Mouse (Mus musculus): ENCODE results near the gene Fancg.

Gene Fancg

GRCm38 (mm10) chr4:43010161-43011038, at the start of gene Fancg:
Gene Fancg (minus strand): TSS chr4:43010506.
- peak; percentile 86 for DNase-seq (ENCODE audit: low spot score)

DNA sequence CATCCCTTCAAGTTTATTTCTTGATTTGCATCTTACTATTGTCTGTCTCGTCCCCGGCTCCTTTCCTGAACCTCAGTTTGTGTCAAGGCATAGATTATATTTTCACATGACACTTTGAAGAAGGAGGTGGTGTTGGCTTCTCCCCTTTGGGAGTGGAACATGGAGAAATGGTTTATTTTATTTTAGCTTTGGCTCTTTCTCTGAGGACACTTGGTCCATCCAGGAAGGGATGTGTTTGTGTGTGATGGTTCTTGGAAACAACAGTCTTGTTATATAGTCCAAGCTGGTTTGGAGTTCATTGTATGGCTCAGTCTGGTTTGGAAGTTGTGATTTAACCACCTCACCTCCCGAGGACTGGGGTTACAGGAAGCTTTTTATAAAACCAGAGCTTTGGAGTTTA, 49.4 kb upstream of the Fancg start:
- DNase-seq (ENCODE audit: low spot score): no peak

GRCm38 (mm10) chr4:43058753-43059654, 48.7 kb upstream of the Fancg start, which contains the start of gene Unc13b:
Gene Unc13b (plus strand): TSS chr4:43058953.
- peak; percentile 98 for DNase-seq (ENCODE audit: low spot score)

DNA sequence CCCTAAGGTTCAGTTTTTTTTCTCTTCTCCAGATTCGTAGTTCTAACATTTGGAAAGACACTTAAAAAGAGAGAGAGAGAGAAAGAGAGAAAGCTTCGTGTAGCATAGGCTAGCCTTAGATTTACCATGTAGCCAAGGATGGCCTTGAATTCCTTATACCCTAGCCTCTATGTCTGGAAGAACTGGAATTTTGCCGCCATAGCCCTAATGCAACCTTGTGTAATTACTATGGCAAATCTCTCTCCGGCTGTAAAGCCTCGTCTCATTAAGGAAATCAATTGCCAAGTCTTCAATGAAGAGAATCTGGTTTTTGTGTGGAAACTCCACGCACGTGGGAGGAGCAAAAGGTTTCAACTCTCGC, 48.1 kb upstream of the Fancg start:
- no peak for DNase-seq (ENCODE audit: low spot score)

DNA sequence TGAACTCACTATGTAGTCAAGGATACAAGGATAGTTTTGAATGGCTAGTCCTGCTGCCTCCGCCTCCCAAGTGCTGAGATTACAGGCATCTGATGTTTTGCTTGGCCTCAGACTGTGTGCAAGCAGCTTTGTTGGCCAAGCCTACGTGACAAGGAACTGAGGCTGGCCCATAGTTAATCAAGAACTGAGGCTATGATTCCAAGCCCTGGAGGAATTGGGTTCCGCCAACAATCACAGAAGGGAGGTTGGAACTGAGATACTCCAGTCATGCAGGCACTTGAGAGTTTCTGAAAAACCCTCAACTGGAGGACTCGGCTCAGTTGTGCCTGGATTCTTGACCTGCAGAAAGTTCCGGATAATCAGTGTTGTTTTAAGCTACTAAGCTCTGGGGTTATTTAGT, 47.3 kb upstream of the Fancg start:
- no peak for DNase-seq (ENCODE audit: low spot score)

DNA sequence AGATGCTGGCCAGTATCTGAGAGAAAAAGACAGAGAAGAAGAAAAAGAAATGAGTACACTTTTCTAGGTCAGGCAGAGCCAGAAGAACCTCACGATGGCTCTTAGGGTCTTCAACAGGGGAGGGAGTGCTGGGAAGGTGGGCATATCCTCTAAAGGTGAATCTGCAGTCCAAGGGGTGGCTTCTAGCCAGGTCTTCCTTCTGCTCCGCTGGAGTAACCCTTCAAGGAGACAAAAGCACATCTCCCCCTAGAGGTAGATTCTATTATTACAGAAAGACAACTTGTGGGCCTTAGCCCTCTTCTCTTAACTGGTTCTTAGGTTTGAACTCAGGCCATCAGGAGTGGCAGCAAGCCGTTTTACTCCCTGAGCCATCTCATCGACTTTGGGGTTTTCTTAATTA, 42.3 kb upstream of the Fancg start:
- no peak for DNase-seq (ENCODE audit: low spot score)

DNA sequence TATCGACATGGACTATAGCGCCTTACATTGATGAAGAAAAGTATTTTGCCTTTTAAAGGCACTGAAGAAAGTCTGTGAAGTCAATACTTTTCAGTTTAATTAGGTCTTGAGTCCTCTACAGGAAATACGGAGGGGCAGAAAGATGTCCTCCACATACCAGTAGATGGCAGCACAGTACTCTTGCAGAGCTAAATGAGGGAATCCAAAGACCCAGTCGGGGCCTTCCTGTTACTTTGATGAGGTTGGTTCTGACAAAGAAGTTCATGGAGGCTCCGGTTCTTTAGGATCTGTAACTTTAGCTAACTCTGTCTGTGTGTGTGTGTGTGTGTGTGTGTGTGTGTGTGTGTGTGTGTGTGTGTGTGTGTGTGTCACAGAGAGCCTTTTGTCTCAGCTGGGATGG, 36.9 kb upstream of the Fancg start:
- DNase-seq (ENCODE audit: low spot score): peak; percentile 79

DNA sequence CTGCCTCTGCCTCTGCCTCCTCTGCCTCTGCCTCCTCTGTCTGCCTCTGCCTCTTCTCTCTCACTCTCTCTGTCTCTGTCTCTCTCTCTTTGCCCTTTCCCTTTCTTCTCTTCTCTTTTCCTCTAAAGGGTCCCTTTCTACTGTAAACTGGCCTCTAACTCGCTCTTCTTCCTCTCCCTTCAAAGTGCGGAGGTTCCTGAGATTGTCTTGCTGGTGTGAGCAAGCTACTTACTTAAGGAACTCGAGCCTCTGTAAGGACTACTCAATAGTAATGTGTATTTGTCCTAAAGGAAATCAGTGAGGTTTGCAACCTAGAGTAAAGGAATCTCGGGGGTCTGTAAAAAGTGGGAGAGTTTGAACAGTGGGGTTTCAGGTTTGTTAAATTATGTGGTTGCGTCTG, 36.3 kb upstream of the Fancg start:
- no peak for DNase-seq (ENCODE audit: low spot score)

DNA sequence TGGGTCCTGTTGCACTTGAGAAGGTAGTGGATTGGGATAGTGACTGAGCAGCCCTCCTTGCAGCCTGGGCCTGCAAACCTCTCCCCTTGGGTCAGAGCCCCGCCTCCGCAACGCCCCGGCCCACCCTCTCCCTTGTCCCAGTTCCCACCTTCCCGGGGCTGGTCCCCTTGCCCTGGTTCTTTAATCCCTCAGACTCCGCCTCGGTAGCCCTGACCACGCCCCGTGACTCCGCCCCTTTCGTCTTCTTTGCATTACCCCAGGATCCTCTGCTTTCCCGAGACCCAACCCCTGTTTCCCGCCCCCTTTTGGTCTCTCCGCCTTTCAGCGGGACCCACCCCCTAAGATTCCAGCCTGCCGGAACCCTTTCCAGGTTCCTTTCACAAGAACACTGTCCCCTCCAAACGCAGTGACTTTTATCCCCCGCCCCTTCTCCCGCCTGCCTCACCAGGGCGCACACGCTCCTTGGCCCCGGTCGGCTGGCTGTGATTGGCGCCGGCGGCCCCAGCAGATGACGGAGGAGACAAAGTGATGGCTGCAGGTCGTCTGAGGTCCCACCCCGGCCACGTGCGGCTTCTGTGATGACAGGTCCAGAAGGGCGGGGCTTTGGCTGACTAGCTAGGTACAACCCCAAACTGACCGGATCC, 35.5 kb upstream of the Fancg start, which contains the start of gene Fam214b:
TSS of gene Fam214b (minus strand) at position 562 of the 644 bp plus-strand sequence.
- peak; percentile 95 for DNase-seq (ENCODE audit: low spot score)

- DNase-seq (ENCODE audit: low spot score): no peak
These were observed 35.0 kb upstream of the Fancg start for GRCm38 (mm10) chr4:43045285-43045658.

DNA sequence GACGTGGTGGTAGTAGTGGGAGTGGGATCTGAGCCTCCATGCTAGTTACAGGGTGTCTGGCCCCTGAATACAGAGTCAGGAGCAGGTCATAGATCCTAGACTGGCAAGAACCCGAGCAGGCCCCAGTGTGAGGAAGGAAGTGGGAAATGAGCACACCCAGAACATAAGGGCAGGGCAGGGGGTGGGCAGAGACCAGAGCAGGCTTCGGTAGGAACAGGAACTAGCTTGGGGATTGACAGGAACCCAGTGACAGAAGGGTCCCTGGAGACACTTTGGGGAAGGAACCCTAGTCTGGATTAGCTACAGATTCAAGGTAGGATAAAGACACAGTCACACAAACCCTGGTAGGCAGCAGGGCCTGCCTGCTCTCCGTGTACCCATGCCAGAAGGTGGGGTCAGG, 34.4 kb upstream of the Fancg start:
- DNase-seq (ENCODE audit: low spot score): no peak

GRCm38 (mm10) chr4:43043644-43044357, 33.5 kb upstream of the Fancg start:
- DNase-seq (ENCODE audit: low spot score): peak; percentile 53

- DNase-seq (ENCODE audit: low spot score): no peak
These were observed 30.7 kb upstream of the Fancg start for GRCm38 (mm10) chr4:43040881-43041547.

DNA sequence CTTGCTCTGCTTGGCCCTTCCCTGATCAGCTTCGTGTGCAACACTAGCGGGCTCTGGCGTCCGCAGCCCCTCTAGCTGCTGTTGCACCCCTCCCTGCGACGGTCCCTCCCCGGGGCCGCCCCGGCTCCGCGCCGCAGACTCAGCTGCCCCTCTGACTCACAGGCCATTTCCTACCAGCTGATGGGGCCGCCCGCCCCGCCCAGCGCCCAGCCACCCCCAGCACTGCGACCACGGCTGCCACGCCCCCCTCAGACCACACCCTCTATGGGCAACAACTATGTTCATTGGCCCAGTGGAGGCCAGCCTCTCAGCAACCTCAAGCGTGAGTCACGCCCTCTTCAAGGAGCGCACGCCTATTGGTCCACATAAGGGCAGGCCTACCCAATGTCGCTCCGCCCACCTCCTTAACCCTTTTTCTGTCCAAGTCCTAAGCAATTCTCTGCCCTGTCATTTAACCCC, 29.8 kb upstream of the Fancg start:
- peak; percentile 96 for DNase-seq (ENCODE audit: low spot score)

- DNase-seq (ENCODE audit: low spot score): no peak
These were observed 29.3 kb upstream of the Fancg start for GRCm38 (mm10) chr4:43039609-43040008.

DNA sequence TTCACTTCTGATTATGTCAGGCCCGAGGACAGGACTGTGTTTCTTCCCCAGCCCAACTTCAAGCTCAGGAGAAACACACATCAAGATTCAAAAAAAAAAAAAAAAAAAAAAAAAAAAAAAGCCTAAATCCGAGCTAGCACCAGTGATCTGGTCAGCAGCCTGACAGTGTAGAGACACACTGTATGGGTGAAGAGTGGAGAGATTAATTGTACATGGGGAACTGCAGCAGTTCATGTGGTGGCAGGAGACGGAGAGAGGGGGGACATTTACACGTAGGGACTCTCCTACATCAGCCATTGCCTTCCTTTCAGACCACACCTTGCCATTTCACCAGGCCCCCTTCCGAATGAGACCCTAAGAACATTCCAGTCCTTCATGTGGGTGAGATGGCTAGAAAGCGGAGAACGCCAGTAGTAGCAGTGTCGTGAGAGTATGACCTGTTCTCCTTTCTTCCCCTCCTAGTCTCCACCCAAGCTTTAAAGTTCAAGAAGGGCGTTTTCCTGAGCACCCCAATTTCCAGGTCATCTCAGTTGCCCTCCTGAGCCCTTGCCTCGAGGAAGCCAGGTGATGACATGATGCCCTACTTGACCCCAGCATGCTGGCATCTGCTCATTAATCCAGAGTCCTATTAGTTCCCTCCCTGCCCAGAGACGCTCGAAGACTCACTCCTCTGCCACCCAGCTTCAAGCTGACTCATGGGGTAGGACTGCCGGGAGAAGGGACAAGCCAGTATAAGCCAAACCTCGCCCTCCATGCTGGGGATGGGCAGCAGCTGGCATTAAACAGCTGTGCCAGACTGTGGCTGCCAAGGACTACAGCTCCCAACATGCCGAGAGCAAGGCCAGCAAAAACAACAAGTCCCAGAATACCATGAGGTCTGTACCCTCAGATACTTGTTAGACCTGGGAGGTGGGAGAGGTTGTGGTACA, 28.5 kb upstream of the Fancg start:
- DNase-seq (ENCODE audit: low spot score): no peak

GRCm38 (mm10) chr4:43037860-43038566, 27.7 kb upstream of the Fancg start:
- no peak for DNase-seq (ENCODE audit: low spot score)

- no peak for DNase-seq (ENCODE audit: low spot score)
These were observed 26.1 kb upstream of the Fancg start for GRCm38 (mm10) chr4:43036356-43036755.

GRCm38 (mm10) chr4:43035851-43036250, 25.5 kb upstream of the Fancg start:
- no peak for DNase-seq (ENCODE audit: low spot score)
